Mouse (Mus musculus): ENCODE results near the gene Sec24b.

DNA sequence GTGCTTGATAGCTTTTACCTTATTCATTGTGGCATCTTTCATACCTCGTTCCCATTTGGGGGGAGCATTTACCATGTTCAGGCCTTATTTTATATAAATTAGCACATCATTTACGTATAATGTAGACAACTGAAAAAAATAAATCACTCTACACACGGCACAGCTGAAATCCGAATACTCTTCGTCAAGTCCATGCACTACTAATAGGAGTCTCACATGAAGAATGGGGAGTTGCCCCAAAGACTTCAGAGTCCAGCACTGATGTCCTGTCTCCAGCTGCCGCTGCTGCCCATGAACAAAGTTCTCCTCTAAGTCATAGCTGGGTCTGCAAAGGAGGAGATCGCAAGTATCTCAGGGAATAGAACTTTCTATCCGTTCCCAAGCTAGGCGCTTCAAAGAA, 15.9 kb upstream of the Sec24b start:
- no peak for TF ChIP-seq TCF12 (IDR thresholded peaks at IDR 0.05; ENCODE audit: insufficient read depth, poor library complexity, severe bottlenecking)
- no peak for TF ChIP-seq POLR2A (IDR thresholded peaks at IDR 0.05; ENCODE audit: insufficient read length, low read depth)
- no peak for TF ChIP-seq USF1 (IDR thresholded peaks at IDR 0.05; ENCODE audit: low read depth)
- no peak for TF ChIP-seq E2F4 (IDR thresholded peaks at IDR 0.05; ENCODE audit: insufficient read depth)
- no peak for TF ChIP-seq MAX (IDR thresholded peaks at IDR 0.05; ENCODE audit: low read depth)
- no peak for TF ChIP-seq MYOD1 (IDR thresholded peaks at IDR 0.05; ENCODE audit: control insufficient read depth in 1 of 3, insufficient read length in 2 of 3, low read depth in 2 of 3)
- no peak for TF ChIP-seq POLR2AphosphoS2 (IDR thresholded peaks at IDR 0.05; ENCODE audit: insufficient read length, low read depth)
- no peak for TF ChIP-seq CEBPB (IDR thresholded peaks at IDR 0.05; ENCODE audit: insufficient read depth, poor library complexity, severe bottlenecking)
- TF ChIP-seq SRF (IDR thresholded peaks at IDR 0.05; ENCODE audit: control insufficient read depth, insufficient read length, low read depth): no peak
- TF ChIP-seq MYOG (IDR thresholded peaks at IDR 0.05; ENCODE audit: control insufficient read depth in 1 of 3, insufficient read depth in 1 of 3, insufficient read length in 2 of 3, low read depth in 2 of 3): no peak
